Mouse (Mus musculus) thymus, adult 2 months (tissue): ENCODE measurements at regions not wholly inside any gene's neighbourhood (a gene's known extent, or its start where the extent isn't known, plus 50 kb on each side); places are given as distances from the start of the nearest gene placed in this dataset.

Source experiments
- DNase-seq: peaks from one replicate; pipeline ENCODE4 v3.0.0; 2021
- H3K27ac ChIP-seq: fragments of 200-500 bp; 2 replicates; pipeline ENCODE4 v1.5.1; 2012; ENCODE audit warnings: low read length, control low read depth; ENCODE audit not compliant: control insufficient read depth, insufficient read depth
- H3K27me3 ChIP-seq: fragments of 200-500 bp; 2 replicates; pipeline ENCODE4 v1.6.1; 2012; ENCODE audit warnings: mild to moderate bottlenecking, low read length, moderate library complexity, mixed read lengths; ENCODE audit not compliant: control insufficient read depth, insufficient read depth
- H3K36me3 ChIP-seq: fragments of 200-500 bp; 2 replicates; pipeline ENCODE4 v1.6.1; 2012; ENCODE audit warnings: mild to moderate bottlenecking, low read length, moderate library complexity; ENCODE audit not compliant: control insufficient read depth, insufficient read depth
- H3K4me1 ChIP-seq: fragments of 200-500 bp; replicated peaks from 2 replicates; pipeline ENCODE4 v1.6.1; 2012; ENCODE audit warnings: low read length; ENCODE audit not compliant: control insufficient read depth, insufficient read depth
- H3K4me3 ChIP-seq: fragments of 200-500 bp; 2 replicates; pipeline ENCODE4 v1.5.1; 2012; ENCODE audit warnings: mild to moderate bottlenecking, low read length, control low read depth, moderate library complexity; ENCODE audit not compliant: control insufficient read depth, insufficient read depth
- CTCF ChIP-seq: fragments of 200-500 bp; IDR thresholded peaks from 2 replicates; pipeline ENCODE4 v1.5.1; 2012; ENCODE audit warnings: mild to moderate bottlenecking, control low read depth, low read length, moderate library complexity, borderline replicate concordance; ENCODE audit not compliant: control insufficient read depth, poor library complexity, insufficient read depth; ENCODE audit errors: extremely low read depth
- POLR2A ChIP-seq: fragments of 200-500 bp; IDR thresholded peaks from 2 replicates; pipeline ENCODE4 v1.6.1; 2012; ENCODE audit warnings: mild to moderate bottlenecking, low read length, control low read depth, moderate library complexity; ENCODE audit not compliant: control insufficient read depth, poor library complexity, insufficient read depth; ENCODE audit errors: extremely low read depth
- WGBS: fragments of 180-500 bp; shearing (Covaris S2); methylation state at CpG from one replicate; pipeline ENCODE4 v1.1.7; 2018; 5-methylcytosine and 5-hydroxymethylcytosine counted together

DNA sequence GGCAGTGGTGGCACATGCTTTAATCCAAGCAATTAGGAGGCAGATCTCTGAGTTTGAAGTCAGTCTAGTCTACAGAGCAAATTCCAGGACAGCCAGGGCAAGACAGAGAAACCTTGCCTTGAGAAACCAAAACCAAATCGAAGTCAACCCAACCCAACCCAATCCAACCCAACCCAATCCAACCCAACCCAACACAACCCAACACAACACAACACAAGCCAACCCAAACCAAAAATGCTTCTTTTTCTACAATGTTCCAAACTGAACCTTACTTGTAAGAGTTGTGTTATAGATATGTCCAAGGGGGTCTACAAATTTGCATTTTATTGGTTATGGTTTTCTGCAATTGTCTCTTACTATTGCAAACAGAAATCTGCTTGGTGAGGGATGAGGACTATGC lies 52.8 kb upstream of the Chodl start:
- no peak for DNase-seq
- WGBS, result 79% methylated on average over 1 of the region's 1 CpGs
- no peaks in the 10 kb centered on the region for H3K27me3 ChIP-seq

DNA sequence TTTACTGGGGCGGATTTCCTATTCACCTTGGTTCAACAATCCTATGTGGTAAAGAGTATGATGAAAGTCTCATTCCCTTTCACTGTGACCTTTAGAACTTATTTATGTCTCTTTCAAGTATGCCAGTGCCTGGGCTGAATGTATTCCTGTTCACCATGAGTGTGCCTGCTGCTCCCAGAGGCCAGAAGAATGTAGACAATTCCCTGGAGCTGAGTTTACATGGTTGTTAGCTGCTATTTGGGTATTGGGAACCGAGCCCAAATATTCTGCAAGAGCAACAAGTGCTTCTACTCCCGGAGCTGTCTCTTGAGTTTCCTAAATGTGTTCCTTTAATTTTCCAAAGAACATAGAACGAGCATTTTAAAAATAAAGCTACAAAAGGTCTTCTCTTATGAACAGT lies 71.7 kb upstream of the Chodl start:
- Histone ChIP-seq H3K4me1 (no peaks in the 10 kb centered on the region), H3K36me3 (no peaks in the 10 kb centered on the region), H3K27me3 (no peaks in the 10 kb centered on the region), H3K4me3 (no peak overlapping the region), H3K27ac (no peak overlapping the region)
- 85% methylated on average over 4 of the region's 4 CpGs for WGBS
- no peak for DNase-seq
- TF ChIP-seq CTCF, result no peak

More for the DNA sequence above, 52.8 kb upstream of the Chodl start:
- Histone ChIP-seq H3K4me1 (no peaks in the 10 kb centered on the region), H3K36me3 (no peaks in the 10 kb centered on the region), H3K4me3 (no peak overlapping the region), H3K27ac (no peak overlapping the region)
- no peak for TF ChIP-seq CTCF
- no peak for TF ChIP-seq POLR2A

DNA sequence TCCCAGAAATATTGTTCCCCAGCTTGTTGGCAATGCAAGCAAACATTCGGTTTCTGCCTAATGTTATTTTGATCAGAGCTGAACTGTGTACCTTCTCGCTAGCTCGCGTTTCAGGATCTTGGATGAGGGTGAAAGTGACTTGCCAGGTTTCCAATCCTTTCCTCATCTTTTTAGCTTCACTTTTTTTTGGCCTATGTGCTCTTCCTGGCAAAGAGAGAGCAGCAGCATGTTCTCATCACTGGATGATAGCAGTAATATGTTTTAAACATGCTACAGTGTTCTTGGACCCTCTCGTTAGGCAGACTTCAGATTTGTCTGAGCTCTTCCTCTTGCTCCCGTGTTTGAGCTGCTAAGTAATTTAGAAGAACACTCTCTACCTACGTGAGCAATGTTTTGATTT lies 99.8 kb upstream of the Chodl start:
- DNase-seq, result no peak
- H3K36me3 ChIP-seq, result no peaks in the 10 kb centered on the region
- H3K4me1 ChIP-seq, result no peaks in the 10 kb centered on the region
- TF ChIP-seq POLR2A (no peak), CTCF (no peak)
- no peak overlapping the region for H3K4me3 ChIP-seq
- no peaks in the 10 kb centered on the region for H3K27me3 ChIP-seq
- WGBS, result 89% methylated on average over 7 of the region's 7 CpGs
- H3K27ac ChIP-seq, result no peak overlapping the region

- no peaks in the 10 kb centered on the region for H3K27me3 ChIP-seq
- TF ChIP-seq POLR2A (no peak), CTCF (no peak)
- 66% methylated on average over 3 of the region's 3 CpGs for WGBS
These were observed 103.0 kb upstream of the Chodl start for GRCm38 (mm10) chr16:78827739-78828138.

DNA sequence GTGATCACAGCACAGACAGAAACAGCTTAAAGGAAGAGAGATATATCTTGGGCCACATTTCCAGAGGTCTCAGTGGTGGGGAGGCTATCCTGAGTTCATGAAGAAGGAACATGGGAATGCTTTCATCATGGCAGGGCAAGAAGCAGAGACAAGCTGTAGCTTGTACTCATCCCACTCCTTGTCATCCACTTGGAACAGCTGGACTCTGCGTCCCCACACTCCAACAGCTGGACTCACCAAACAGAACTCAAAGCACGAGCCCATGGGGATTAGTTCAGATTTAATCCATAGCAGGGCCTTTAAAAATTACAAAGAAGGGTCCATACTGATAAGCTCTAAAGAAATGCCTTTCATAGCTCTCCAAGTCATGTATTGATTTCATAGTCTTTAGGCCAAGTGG lies 140.7 kb upstream of the Chodl start:
- DNase-seq, result no peak
- H3K36me3 ChIP-seq, result no peaks in the 10 kb centered on the region
- H3K4me1 ChIP-seq, result no peaks in the 10 kb centered on the region
- no peak overlapping the region for H3K27ac ChIP-seq
- TF ChIP-seq CTCF, result no peak
- no peak for TF ChIP-seq POLR2A
- no peaks in the 10 kb centered on the region for H3K27me3 ChIP-seq
- H3K4me3 ChIP-seq, result no peak overlapping the region
- 84% methylated on average over 2 of the region's 2 CpGs for WGBS

More at GRCm38 (mm10) chr16:78827739-78828138, 103.0 kb upstream of the Chodl start:
- H3K27ac ChIP-seq, result no peak overlapping the region
- no peaks in the 10 kb centered on the region for H3K4me1 ChIP-seq
- no peak overlapping the region for H3K4me3 ChIP-seq
- no peak for DNase-seq
- no peaks in the 10 kb centered on the region for H3K36me3 ChIP-seq

GRCm38 (mm10) chr16:78759226-78759625 lies 171.5 kb upstream of the Chodl start:
- TF ChIP-seq CTCF (no peak), POLR2A (no peak)
- Histone ChIP-seq H3K27me3 (no peaks in the 10 kb centered on the region), H3K4me3 (no peak overlapping the region), H3K36me3 (no peaks in the 10 kb centered on the region), H3K27ac (no peak overlapping the region), H3K4me1 (no peaks in the 10 kb centered on the region)
- DNase-seq, result no peak

DNA sequence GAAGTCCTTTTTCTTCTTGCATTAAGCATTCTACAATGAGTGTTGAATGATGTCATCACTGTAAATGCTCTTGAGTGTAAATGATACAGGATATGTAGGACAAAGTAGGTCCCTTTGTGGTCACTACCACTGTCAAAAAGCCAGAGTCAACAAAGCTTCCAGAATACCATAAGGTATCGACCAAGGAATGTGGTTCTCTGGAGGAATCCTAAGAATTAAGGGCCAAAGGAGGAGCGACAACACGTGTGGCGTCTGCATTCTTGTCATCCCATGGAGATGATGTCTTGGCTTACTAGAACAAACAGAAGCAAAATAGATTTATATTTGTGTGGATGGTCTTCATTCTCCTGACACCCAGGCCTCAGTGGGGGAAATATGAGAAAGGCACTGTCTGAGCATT lies 161.4 kb upstream of the D16Ertd472e start:
- H3K4me1 ChIP-seq, result no peaks in the 10 kb centered on the region
- H3K36me3 ChIP-seq, result no peaks in the 10 kb centered on the region
- H3K4me3 ChIP-seq, result no peak overlapping the region
- no peak for DNase-seq
- no peaks in the 10 kb centered on the region for H3K27me3 ChIP-seq
- WGBS, result 87% methylated on average over 4 of the region's 4 CpGs
- TF ChIP-seq CTCF (no peak), POLR2A (no peak)
- no peak overlapping the region for H3K27ac ChIP-seq
